Comparison of ENCODE assay signal across 12 mouse cellular contexts in genomic region chr12:98804078-98804748, GRCm38 (mm10).
"Had no signal": no experiment of that assay in that cellular context is flagged by ENCODE, and none has a peak within 500 bp of the region (broad histone marks: within the 10 kb centered on the region; RNA-seq: fewer than 3 reads in every experiment).

No protein-coding gene starts in this region.

- H3K9ac ChIP-seq: liver, embryonic 15.5 days had no signal

- H3K36me3 ChIP-seq: liver, embryonic 15.5 days had no signal

- H3K27me3 ChIP-seq: liver, embryonic 15.5 days had no signal

- H3K4me1 ChIP-seq: limb, embryonic 10.5 days; liver, embryonic 15.5 days had no signal

- H3K4me3 ChIP-seq: layer of hippocampus, adult 2 months; limb, embryonic 10.5 days; liver, embryonic 15.5 days had no signal

- H3K4me2 ChIP-seq: liver, embryonic 11.5 days; liver, embryonic 15.5 days had no signal

- H3K9me3 ChIP-seq: limb, embryonic 10.5 days; liver, embryonic 15.5 days had no signal

- H3K27ac ChIP-seq: layer of hippocampus, adult 2 months; limb, embryonic 10.5 days; liver, embryonic 15.5 days had no signal

- ATAC-seq: lung, postnatal 0 days; midbrain, embryonic 16.5 days had no signal

- DNase-seq: kidney, adult 8-10 months; lung, adult 2 months; lung, postnatal 36 days; right cerebral cortex, adult 18-20 months; right cerebral cortex, postnatal 25 days; thymus, postnatal 36 days had no signal
